Mouse (Mus musculus): Measurements from ENCODE around the gene Pbp2. TPM values are rescaled to one million over a fixed set of nuclear protein-coding genes. Genes with fewer than 3 reads are reported as not detected.

Pbp2 gene
- polyA plus RNA-seq, 1 experiment from 2014 or later = not detected

- H3K27ac ChIP-seq = no peak overlapping the region
- ATAC-seq = no peak
- H3K4me1 ChIP-seq (replicated peaks) = peaks cover 6% of the 10 kb centered on the region; the same call in 1 of the 2 replicates
- H3K9ac ChIP-seq (replicated peaks) = no peak overlapping the region
- 84% methylated on average over 17 of the region's 17 CpGs for WGBS
- H3K9me3 ChIP-seq = no peaks in the 10 kb centered on the region
- no peaks in the 10 kb centered on the region for H3K27me3 ChIP-seq
- no peak overlapping the region for H3K4me2 ChIP-seq (replicated peaks)
- H3K4me3 ChIP-seq (replicated peaks) = no peak overlapping the region
- no peaks in the 10 kb centered on the region for H3K36me3 ChIP-seq
Observed at GRCm38 (mm10) chr6:135296267-135296666, 13.9 kb downstream of the Pbp2 start.

- Histone ChIP-seq H3K4me2 (replicated peaks) (no peak overlapping the region), H3K9me3 (no peaks in the 10 kb centered on the region), H3K27ac (no peak overlapping the region), H3K4me1 (replicated peaks) (peaks cover 6% of the 10 kb centered on the region; the same call in 1 of the 2 replicates), H3K9ac (replicated peaks) (no peak overlapping the region), H3K36me3 (no peaks in the 10 kb centered on the region), H3K4me3 (replicated peaks) (no peak overlapping the region), H3K27me3 (no peaks in the 10 kb centered on the region)
- no peak for ATAC-seq
- WGBS = 80% methylated on average over 11 of the region's 11 CpGs
Observed at GRCm38 (mm10) chr6:135295082-135295861, 14.9 kb downstream of the Pbp2 start.

- 91% methylated on average over 6 of the region's 6 CpGs for WGBS
- no peaks in the 10 kb centered on the region for H3K9me3 ChIP-seq
- H3K36me3 ChIP-seq = no peaks in the 10 kb centered on the region
- no peak for ATAC-seq
- H3K4me1 ChIP-seq (replicated peaks) = peaks cover 6% of the 10 kb centered on the region; the same call in 1 of the 2 replicates
- H3K27ac ChIP-seq = no peak overlapping the region
- no peak overlapping the region for H3K9ac ChIP-seq (replicated peaks)
- H3K27me3 ChIP-seq = no peaks in the 10 kb centered on the region
- H3K4me3 ChIP-seq (replicated peaks) = no peak overlapping the region
- no peak overlapping the region for H3K4me2 ChIP-seq (replicated peaks)
Observed at GRCm38 (mm10) chr6:135294150-135294549, 16.1 kb downstream of the Pbp2 start.

- 80% methylated on average over 4 of the region's 4 CpGs for WGBS
- no peak overlapping the region for H3K4me3 ChIP-seq (replicated peaks)
- no peak for ATAC-seq
- no peak overlapping the region for H3K27ac ChIP-seq
- H3K9ac ChIP-seq (replicated peaks) = no peak overlapping the region
- peaks cover 6% of the 10 kb centered on the region; the same call in 1 of the 2 replicates for H3K4me1 ChIP-seq (replicated peaks)
- no peaks in the 10 kb centered on the region for H3K27me3 ChIP-seq
- no peaks in the 10 kb centered on the region for H3K9me3 ChIP-seq
- no peaks in the 10 kb centered on the region for H3K36me3 ChIP-seq
- H3K4me2 ChIP-seq (replicated peaks) = no peak overlapping the region
Observed at GRCm38 (mm10) chr6:135292391-135292790, 17.8 kb downstream of the Pbp2 start.

- Histone ChIP-seq H3K36me3 (no peaks in the 10 kb centered on the region), H3K27me3 (no peaks in the 10 kb centered on the region), H3K4me1 (replicated peaks) (no peaks in the 10 kb centered on the region; the same call in 1 of the 2 replicates), H3K9me3 (no peaks in the 10 kb centered on the region), H3K27ac (peak overlapping the region; percentile 21; the same call in 1 of the 2 replicates), H3K9ac (replicated peaks) (no peak overlapping the region), H3K4me3 (replicated peaks) (no peak overlapping the region), H3K4me2 (replicated peaks) (no peak overlapping the region)
- WGBS = 52% methylated on average over 10 of the region's 10 CpGs
- ATAC-seq = 0 out of 2 replicates have a peak, but pooled peaks have one; percentile 27
Observed at GRCm38 (mm10) chr6:135279856-135280255, 30.3 kb downstream of the Pbp2 start.

- H3K9me3 ChIP-seq = no peaks in the 10 kb centered on the region
- no peak overlapping the region for H3K9ac ChIP-seq (replicated peaks)
- H3K4me2 ChIP-seq (replicated peaks) = no peak overlapping the region
- no peaks in the 10 kb centered on the region for H3K36me3 ChIP-seq
- peak overlapping the region; percentile 21; the same call in 1 of the 2 replicates for H3K27ac ChIP-seq
- no peaks in the 10 kb centered on the region for H3K27me3 ChIP-seq
- WGBS = 69% methylated on average over 5 of the region's 5 CpGs
- H3K4me3 ChIP-seq (replicated peaks) = no peak overlapping the region
- no peak for ATAC-seq
- no peaks in the 10 kb centered on the region; the same call in 1 of the 2 replicates for H3K4me1 ChIP-seq (replicated peaks)
Observed at GRCm38 (mm10) chr6:135279286-135279685, 30.9 kb downstream of the Pbp2 start.

GRCm38 (mm10) chr6:135278302-135278701, 31.9 kb downstream of the Pbp2 start:
- Histone ChIP-seq H3K36me3 (no peaks in the 10 kb centered on the region), H3K4me2 (replicated peaks) (no peak overlapping the region), H3K9me3 (no peaks in the 10 kb centered on the region), H3K9ac (replicated peaks) (no peak overlapping the region), H3K27ac (no peak overlapping the region), H3K4me3 (replicated peaks) (no peak overlapping the region), H3K27me3 (no peaks in the 10 kb centered on the region), H3K4me1 (replicated peaks) (no peaks in the 10 kb centered on the region; the same call in 1 of the 2 replicates)
- WGBS = 94% methylated on average over 6 of the region's 6 CpGs
- ATAC-seq = no peak

GRCm38 (mm10) chr6:135276474-135277295, 33.5 kb downstream of the Pbp2 start:
- H3K9me3 ChIP-seq = no peaks in the 10 kb centered on the region
- no peaks in the 10 kb centered on the region; the same call in 1 of the 2 replicates for H3K4me1 ChIP-seq (replicated peaks)
- ATAC-seq = no peak
- H3K4me3 ChIP-seq (replicated peaks) = no peak overlapping the region
- H3K27ac ChIP-seq = no peak overlapping the region
- H3K9ac ChIP-seq (replicated peaks) = no peak overlapping the region
- no peaks in the 10 kb centered on the region for H3K36me3 ChIP-seq
- H3K27me3 ChIP-seq = no peaks in the 10 kb centered on the region
- H3K4me2 ChIP-seq (replicated peaks) = no peak overlapping the region
- WGBS = 81% methylated on average over 6 of the region's 6 CpGs

GRCm38 (mm10) chr6:135275231-135275630, 35.0 kb downstream of the Pbp2 start:
- Histone ChIP-seq H3K27ac (no peak overlapping the region), H3K4me1 (replicated peaks) (peaks cover under 1% of the 10 kb centered on the region), H3K9ac (replicated peaks) (no peak overlapping the region), H3K4me3 (replicated peaks) (no peak overlapping the region), H3K4me2 (replicated peaks) (no peak overlapping the region), H3K9me3 (no peaks in the 10 kb centered on the region), H3K36me3 (no peaks in the 10 kb centered on the region), H3K27me3 (no peaks in the 10 kb centered on the region)
- ATAC-seq = no peak
- WGBS = 77% methylated on average over 4 of the region's 4 CpGs

- Histone ChIP-seq H3K9me3 (no peaks in the 10 kb centered on the region), H3K27me3 (no peaks in the 10 kb centered on the region), H3K36me3 (no peaks in the 10 kb centered on the region), H3K4me3 (replicated peaks) (no peak overlapping the region), H3K9ac (replicated peaks) (no peak overlapping the region), H3K4me2 (replicated peaks) (no peak overlapping the region), H3K4me1 (replicated peaks) (peaks cover 8% of the 10 kb centered on the region), H3K27ac (no peak overlapping the region)
- WGBS = 98% methylated on average over 6 of the region's 6 CpGs
- ATAC-seq = no peak
Observed at GRCm38 (mm10) chr6:135273066-135273465, 37.1 kb downstream of the Pbp2 start.

GRCm38 (mm10) chr6:135271761-135272160, 38.4 kb downstream of the Pbp2 start:
- no peaks in the 10 kb centered on the region for H3K9me3 ChIP-seq
- H3K27me3 ChIP-seq = no peaks in the 10 kb centered on the region
- H3K27ac ChIP-seq = no peak overlapping the region
- no peak overlapping the region for H3K4me3 ChIP-seq (replicated peaks)
- H3K36me3 ChIP-seq = no peaks in the 10 kb centered on the region
- peaks cover 8% of the 10 kb centered on the region for H3K4me1 ChIP-seq (replicated peaks)
- 80% methylated on average over 2 of the region's 2 CpGs for WGBS
- ATAC-seq = no peak
- no peak overlapping the region for H3K9ac ChIP-seq (replicated peaks)
- no peak overlapping the region for H3K4me2 ChIP-seq (replicated peaks)

- Histone ChIP-seq H3K9ac (replicated peaks) (no peak overlapping the region), H3K27ac (no peak overlapping the region), H3K36me3 (no peaks in the 10 kb centered on the region), H3K27me3 (no peaks in the 10 kb centered on the region), H3K4me2 (replicated peaks) (no peak overlapping the region), H3K9me3 (no peaks in the 10 kb centered on the region), H3K4me3 (replicated peaks) (no peak overlapping the region), H3K4me1 (replicated peaks) (peaks cover 8% of the 10 kb centered on the region)
- 16% methylated on average over 6 of the region's 6 CpGs for WGBS
- no peak for ATAC-seq
Observed at GRCm38 (mm10) chr6:135269626-135270025, 40.6 kb downstream of the Pbp2 start.
